Mouse (Mus musculus) MEL (cell line): Measurements from ENCODE around the gene Hoxd8. TPM values are rescaled to one million over a fixed set of nuclear protein-coding genes. Genes with fewer than 3 reads are reported as not detected.

ENCODE experiments used
- DNase-seq: peaks from one replicate; pipeline ENCODE4 v3.0.0; 2011; ENCODE audit warnings: low read depth, low spot score
- H3K27ac ChIP-seq: 2 replicates; pipeline ENCODE4 v1.5.1; 2012; ENCODE audit warnings: low read depth, mild to moderate bottlenecking, control low read depth, low read length, moderate library complexity; ENCODE audit not compliant: control insufficient read depth
- H3K27me3 ChIP-seq, 2 experiments: fragments of 150-350 bp in 1 of 2; sonication (generic) in 1 of 2; 2 replicates each; pipeline ENCODE4 v1.6.1; 2012; ENCODE audit warnings: low read length in 2 of 2, mild to moderate bottlenecking in 2 of 2, improper control_type of control experiment in 1 of 2, moderate library complexity in 1 of 2; ENCODE audit not compliant: insufficient read depth in 2 of 2, control insufficient read depth in 1 of 2
- H3K36me3 ChIP-seq, 2 experiments: 2 replicates each; pipeline ENCODE4 v1.6.1; 2012 to 2014; ENCODE audit warnings: low read length in 2 of 2, improper control_type of control experiment in 1 of 2, inconsistent platforms in 1 of 2, mild to moderate bottlenecking in 1 of 2; ENCODE audit not compliant: insufficient read depth in 2 of 2, control insufficient read depth in 1 of 2
- H3K4me1 ChIP-seq, 2 experiments: fragments of 150-350 bp in 1 of 2; sonication (generic) in 1 of 2; 2 replicates each; pipeline ENCODE4 v1.6.1; 2012; ENCODE audit warnings: low read length in 2 of 2, improper control_type of control experiment in 1 of 2, mild to moderate bottlenecking in 1 of 2; ENCODE audit not compliant: insufficient read depth in 2 of 2, control insufficient read depth in 1 of 2
- H3K4me3 ChIP-seq, 2 experiments: fragments of 150-350 bp in 1 of 2; sonication (generic) in 1 of 2; 2 replicates each; pipeline ENCODE4 v1.5.1; 2012; ENCODE audit warnings: low read depth in 2 of 2, low read length in 2 of 2, mild to moderate bottlenecking in 2 of 2, moderate library complexity in 2 of 2, control low read depth in 1 of 2, improper control_type of control experiment in 1 of 2; ENCODE audit not compliant: control insufficient read depth in 1 of 2, insufficient read depth in 1 of 2
- H3K79me2 ChIP-seq: 2 replicates; pipeline ENCODE4 v1.6.1; 2012; ENCODE audit warnings: mild to moderate bottlenecking, low read length, moderate library complexity; ENCODE audit not compliant: control insufficient read depth, poor library complexity, insufficient read depth
- H3K9ac ChIP-seq: 2 replicates; pipeline ENCODE4 v1.6.1; 2012; ENCODE audit warnings: low read depth, mild to moderate bottlenecking, control low read depth, low read length, moderate library complexity; ENCODE audit not compliant: control insufficient read depth, poor library complexity, severe bottlenecking
- H3K9me3 ChIP-seq: fragments of 150-350 bp; sonication (generic); replicated peaks from 2 replicates; pipeline ENCODE4 v1.6.1; 2012; ENCODE audit warnings: mild to moderate bottlenecking, low read length, improper control_type of control experiment, moderate library complexity; ENCODE audit not compliant: insufficient read depth
- BHLHE40 ChIP-seq: IDR thresholded peaks from 2 replicates; pipeline ENCODE4 v1.6.1; 2012; ENCODE audit warnings: low read depth, mild to moderate bottlenecking, inconsistent platforms, low read length, improper control_type of control experiment, borderline replicate concordance
- GABPA ChIP-seq: IDR thresholded peaks from 2 replicates; pipeline ENCODE4 v1.6.1; 2012; ENCODE audit warnings: low read depth, mild to moderate bottlenecking, inconsistent platforms, low read length, improper control_type of control experiment, moderate library complexity
- JUND ChIP-seq: IDR thresholded peaks from 2 replicates; pipeline ENCODE4 v1.6.1; 2011; ENCODE audit warnings: low read depth, mild to moderate bottlenecking, improper control_type of control experiment, low read length
- KAT2A ChIP-seq: conservative IDR thresholded peaks from 2 replicates; pipeline ENCODE4 v1.6.1; 2012; ENCODE audit warnings: low read depth, low read length, improper control_type of control experiment, inconsistent platforms
- MAX ChIP-seq: IDR thresholded peaks from 2 replicates; pipeline ENCODE4 v1.6.1; 2011; ENCODE audit warnings: low read length, improper control_type of control experiment
- MAZ ChIP-seq: IDR thresholded peaks from 2 replicates; pipeline ENCODE4 v1.6.1; 2012; ENCODE audit warnings: low read depth, mild to moderate bottlenecking, inconsistent platforms, low read length, improper control_type of control experiment
- NELFE ChIP-seq: IDR thresholded peaks from 2 replicates; pipeline ENCODE4 v1.6.1; 2011; ENCODE audit warnings: low read depth, low read length, improper control_type of control experiment
- NRF1 ChIP-seq: IDR thresholded peaks from 2 replicates; pipeline ENCODE4 v1.6.1; 2014; ENCODE audit warnings: low read depth, mild to moderate bottlenecking, inconsistent platforms, low read length, improper control_type of control experiment, moderate library complexity; ENCODE audit not compliant: poor library complexity, insufficient read depth, severe bottlenecking
- POLR2AphosphoS2 ChIP-seq: IDR thresholded peaks from 2 replicates; pipeline ENCODE4 v1.6.1; 2011; ENCODE audit warnings: low read length, improper control_type of control experiment
- RAD21 ChIP-seq: IDR thresholded peaks from 2 replicates; pipeline ENCODE4 v1.6.1; 2011; ENCODE audit warnings: mild to moderate bottlenecking, low read depth, low read length, improper control_type of control experiment
- SIN3A ChIP-seq: IDR thresholded peaks from 2 replicates; pipeline ENCODE4 v1.6.1; 2012; ENCODE audit warnings: low read length, improper control_type of control experiment, inconsistent platforms
- SMC3 ChIP-seq: IDR thresholded peaks from 2 replicates; pipeline ENCODE4 v1.6.1; 2011; ENCODE audit warnings: low read depth, low read length, improper control_type of control experiment
- TAL1 ChIP-seq: IDR thresholded peaks from 2 replicates; pipeline ENCODE4 v1.6.1; 2012; ENCODE audit warnings: mild to moderate bottlenecking, inconsistent platforms, low read length, moderate library complexity, mixed read lengths
- TBP ChIP-seq: IDR thresholded peaks from 2 replicates; pipeline ENCODE4 v1.8.0; 2011; ENCODE audit warnings: low read depth, low read length, improper control_type of control experiment
- USF1 ChIP-seq: IDR thresholded peaks from 2 replicates; pipeline ENCODE4 v1.6.1; 2014; ENCODE audit warnings: low read depth, mild to moderate bottlenecking, inconsistent platforms, low read length, improper control_type of control experiment, moderate library complexity
- ZC3H11A ChIP-seq: IDR thresholded peaks from 2 replicates; pipeline ENCODE4 v1.6.1; 2012; ENCODE audit warnings: low read depth, mild to moderate bottlenecking, inconsistent platforms, low read length, improper control_type of control experiment
- polyA plus RNA-seq, 2 experiments: library from polyadenylated mRNA; stranded (reverse) in 1 of 2; unstranded in 1 of 2; fragments of >175 nt in 1 of 2; fragments of >200 nt in 1 of 2; gene quantifications; 2 replicates each; pipeline versions ENCODE4 v1.2.1 to v1.2.4; 2012; ENCODE audit warnings: low replicate concordance in 2 of 2, low read depth in 1 of 2; ENCODE audit not compliant: insufficient read length in 2 of 2, insufficient read depth in 1 of 2, missing spikeins in 1 of 2
- total RNA-seq: library from RNA; depleted of rRNA; stranded (reverse); fragments of 300-350 nt; gene quantifications from 2 replicates; pipeline ENCODE4 v1.2.3, GENCODE M21; 2012

The Hoxd8 gene
- total and polyA plus RNA-seq, 3 experiments, result 4.7 to 7.4 TPM; not detected in 1

DNA sequence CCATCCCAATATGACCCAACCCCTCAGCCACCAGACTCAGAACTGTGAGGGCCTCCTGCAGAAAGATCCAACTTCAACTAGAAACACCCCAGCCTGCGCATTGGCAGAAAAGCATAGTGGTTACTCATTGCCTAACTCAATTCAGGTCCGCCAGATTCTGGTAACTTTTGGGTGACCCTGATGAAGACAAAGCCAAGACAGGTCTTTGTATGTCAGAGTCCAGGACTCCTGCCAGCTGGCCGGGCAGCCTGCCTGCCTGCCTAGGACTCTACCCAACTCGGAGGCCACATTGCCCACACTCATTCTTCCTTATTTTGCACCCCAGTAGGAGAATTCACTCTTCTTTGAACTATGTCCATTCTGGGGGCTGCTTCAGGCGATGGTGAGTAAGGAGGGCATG lies 22.1 kb downstream of the Hoxd8 start, which contains the start of gene Gm28230:
Gene Gm28230 (plus strand): TSS at position 178 of the 400 bp plus-strand sequence.
- no peak within 1 kb of the TSS for H3K4me3 ChIP-seq
- H3K27me3 ChIP-seq, result peaks cover 0 to 2% of the 10 kb centered on the region in 2 experiments; a peak in 2 of 4 replicates
- no peak within 1 kb of the TSS for H3K27ac ChIP-seq
- H3K4me1 ChIP-seq, result no peaks in the 10 kb centered on the region
- no peak for DNase-seq
- H3K9me3 ChIP-seq, result no peaks in the 10 kb centered on the region
- H3K79me2 ChIP-seq, result no peaks in the 10 kb centered on the region
- no peak within 1 kb of the TSS for H3K9ac ChIP-seq
- H3K36me3 ChIP-seq, result no peaks in the 10 kb centered on the region
- no peak for TF ChIP-seq TAL1
- TF ChIP-seq ZC3H11A, result no peak
- TF ChIP-seq KAT2A, result no peak
- no peak for TF ChIP-seq RAD21
- no peak for TF ChIP-seq MAX
- TF ChIP-seq GABPA, result no peak
- no peak for TF ChIP-seq TBP
- TF ChIP-seq NELFE, result no peak
- no peak for TF ChIP-seq JUND
- no peak for TF ChIP-seq SIN3A
- TF ChIP-seq NRF1, result no peak
- TF ChIP-seq SMC3, result no peak
- no peak for TF ChIP-seq POLR2AphosphoS2
- no peak for TF ChIP-seq MAZ
- TF ChIP-seq, all 39 proteins: peak for 0

DNA sequence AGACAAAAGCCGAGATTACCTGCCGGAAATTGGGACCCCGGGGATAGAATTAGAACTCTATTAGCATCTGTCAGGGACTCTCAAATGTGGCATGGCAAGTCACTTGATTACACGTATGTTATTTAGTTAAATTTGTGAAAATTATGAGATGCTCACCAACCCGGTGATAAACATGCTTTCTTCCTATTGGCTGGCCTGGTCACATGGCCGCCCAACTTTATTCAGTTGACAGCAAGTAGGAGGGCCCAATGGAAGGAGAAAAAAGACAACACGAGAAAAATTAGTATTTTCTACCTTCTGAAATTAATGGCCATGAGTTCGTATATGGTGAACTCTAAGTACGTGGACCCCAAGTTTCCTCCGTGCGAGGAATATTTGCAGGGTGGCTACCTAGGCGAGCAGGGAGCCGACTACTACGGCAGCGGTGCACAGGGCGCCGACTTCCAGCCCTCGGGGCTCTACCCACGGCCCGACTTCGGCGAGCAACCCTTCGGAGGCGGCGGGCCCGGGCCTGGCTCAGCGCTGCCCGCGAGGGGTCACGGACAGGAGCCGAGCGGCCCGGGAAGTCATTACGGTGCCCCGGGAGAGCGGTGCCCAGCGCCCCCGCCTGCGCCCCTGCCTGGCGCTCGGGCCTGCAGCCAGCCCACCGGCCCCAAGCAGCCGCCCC lies 22.7 kb downstream of the Hoxd8 start:
- Histone ChIP-seq H3K27ac (no peak overlapping the region), H3K79me2 (no peaks in the 10 kb centered on the region), H3K27me3 (peaks cover 0 to 2% of the 10 kb centered on the region in 2 experiments; a peak in 3 of 4 replicates), H3K36me3 (no peaks in the 10 kb centered on the region), H3K4me3 (no peak overlapping the region), H3K9ac (no peak overlapping the region), H3K4me1 (no peaks in the 10 kb centered on the region), H3K9me3 (no peaks in the 10 kb centered on the region)
- DNase-seq, result no peak
- TF ChIP-seq USF1 (0 out of 2 replicates have a peak, but pooled peaks have one; percentile 36), BHLHE40 (no peak), POLR2AphosphoS2 (no peak)
